Mouse (Mus musculus) embryo, embryonic 11 days (tissue): ENCODE measurements around the gene Magee1.
"Not testable (repeated sequence)": the region's sequence is repeated elsewhere in the genome, so short reads cannot be mapped to it uniquely, and the experiment has no call there.

ENCODE experiments used
- DNase-seq: peaks from one replicate; pipeline ENCODE4 v3.0.0-alpha.2; 2015

Magee1 gene

GRCm38 (mm10) chrX:105120275-105121226, at the start of gene Magee1:
TSS of gene Magee1 (plus strand) at chrX:105120378.
- peak; percentile 75 for DNase-seq

GRCm38 (mm10) chrX:105079151-105079550, 41.0 kb upstream of the Magee1 start:
- no peak for DNase-seq

- DNase-seq: peak; percentile 93
Measured at GRCm38 (mm10) chrX:105079615-105080092, 40.5 kb upstream of the Magee1 start, which contains the start of gene Pbdc1. TSS of gene Pbdc1 (plus strand) at chrX:105079756.

GRCm38 (mm10) chrX:105080096-105080495, 40.1 kb upstream of the Magee1 start:
- DNase-seq: no peak

- not testable (repeated sequence) for DNase-seq
Measured at GRCm38 (mm10) chrX:105083013-105083412, 37.2 kb upstream of the Magee1 start.

GRCm38 (mm10) chrX:105104175-105104574, 16.0 kb upstream of the Magee1 start:
- DNase-seq: peak; percentile 43

GRCm38 (mm10) chrX:105114994-105115393, 5.2 kb upstream of the Magee1 start:
- no peak for DNase-seq

- DNase-seq: peak; percentile 79
Measured at GRCm38 (mm10) chrX:105121227-105121865, 1.2 kb downstream of the Magee1 start.

GRCm38 (mm10) chrX:105124903-105125302, 4.7 kb downstream of the Magee1 start:
- DNase-seq: peak; percentile 33

GRCm38 (mm10) chrX:105151872-105152461, 31.8 kb downstream of the Magee1 start:
- DNase-seq: peak; percentile 1

GRCm38 (mm10) chrX:105165007-105165406, 44.8 kb downstream of the Magee1 start:
- DNase-seq: not testable (repeated sequence)

- DNase-seq: peak; percentile 2
Measured at GRCm38 (mm10) chrX:105167217-105167616, 47.0 kb downstream of the Magee1 start.
